Mouse (Mus musculus) B cell, adult 2 months (primary cell): ENCODE data around the gene Chic2.

ENCODE experiments used
- DNase-seq, 2 experiments: peaks; one replicate each; pipeline ENCODE4 v3.0.0; 2022

The Chic2 gene

DNA sequence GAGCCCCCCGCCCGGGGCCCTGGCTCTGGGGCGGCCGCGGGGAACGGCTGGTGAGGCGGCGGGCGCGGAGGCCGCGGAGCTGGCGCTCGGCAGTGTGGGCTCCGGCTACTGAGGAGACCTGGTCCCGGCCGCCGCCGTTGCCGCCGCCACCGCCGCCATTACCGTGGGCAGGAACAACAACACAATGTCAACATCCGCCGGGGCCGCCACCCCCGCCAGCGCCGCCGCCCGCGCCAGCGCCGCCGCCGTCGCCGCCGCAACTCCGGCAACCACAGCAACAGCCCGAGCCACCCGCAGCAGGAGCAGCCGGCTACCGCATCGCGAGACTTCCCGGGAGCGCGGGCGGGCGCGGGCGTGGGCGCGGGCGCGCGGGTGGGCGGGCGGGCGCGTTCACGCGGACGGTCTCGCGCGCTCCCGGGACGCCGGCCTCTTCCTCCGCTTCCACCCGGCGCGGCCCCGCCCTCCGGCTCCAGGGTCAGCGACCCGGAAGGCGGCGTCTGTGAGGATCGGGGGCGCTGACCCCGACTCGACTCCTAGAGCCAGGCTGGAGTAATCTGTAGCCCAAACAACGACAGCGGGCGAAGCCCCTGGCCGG lies at the start of gene Chic2:
Gene Chic2, minus strand, starts transcription at position 465 of the 595 bp plus-strand sequence.
- peak; percentile 83 to 84 for DNase-seq

GRCm38 (mm10) chr5:75085906-75086305 lies 41.3 kb upstream of the Chic2 start:
- DNase-seq, result no peak

DNA sequence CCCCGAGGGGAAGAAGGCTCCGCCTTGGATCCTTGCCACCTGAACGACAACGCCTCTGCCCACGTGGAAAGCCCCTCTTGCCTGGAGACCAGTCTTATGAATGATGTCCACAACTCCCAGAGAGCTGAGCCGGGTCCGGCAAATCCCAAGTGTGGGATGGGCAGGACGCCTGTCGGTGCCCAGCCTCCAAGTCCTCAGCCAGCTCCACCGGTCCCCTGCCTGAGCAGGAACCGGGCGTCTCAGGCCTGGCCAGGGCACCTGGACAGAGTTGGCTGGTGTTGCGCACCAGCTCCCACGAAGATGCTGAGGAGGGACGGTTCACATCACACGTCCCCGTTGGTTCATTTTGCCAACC lies 40.9 kb upstream of the Chic2 start:
- DNase-seq, result no peak

DNA sequence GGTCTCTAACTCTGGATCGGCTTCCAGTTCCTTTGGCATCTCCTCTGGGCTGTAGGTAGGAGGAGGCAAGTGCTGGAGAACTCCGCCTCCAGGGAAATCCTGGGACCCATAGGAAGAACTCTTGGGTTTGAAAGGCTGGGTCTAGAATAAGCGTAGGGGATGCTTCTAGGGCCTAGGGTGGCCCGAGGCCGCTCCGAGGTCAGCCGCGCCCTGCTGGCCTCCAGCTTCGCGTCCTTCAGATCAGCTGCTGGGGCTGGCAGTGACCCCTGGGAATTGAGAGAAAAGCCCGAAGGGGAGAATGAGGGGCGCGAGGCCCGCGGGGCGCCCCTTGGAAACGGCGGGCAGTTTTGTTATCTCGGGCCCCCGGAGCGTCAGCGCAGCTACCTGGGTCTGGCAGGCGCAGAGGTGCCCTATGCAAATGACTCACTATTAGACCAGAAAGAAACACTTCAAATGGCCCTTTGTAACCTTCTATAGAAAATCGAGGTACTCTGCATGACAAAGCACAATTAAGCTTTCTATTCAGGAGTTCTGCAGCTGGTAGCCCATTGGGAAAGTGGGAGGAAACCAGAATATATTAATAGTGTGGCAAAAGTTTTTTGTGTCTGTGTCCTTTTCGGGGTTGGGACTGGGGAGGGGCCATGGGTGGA lies 40.4 kb upstream of the Chic2 start:
- DNase-seq, result peak in 1 of 2 experiments; percentile 37

- DNase-seq, result no peak
Observed at GRCm38 (mm10) chr5:75084393-75084870, 39.9 kb upstream of the Chic2 start.

- peak in 1 of 2 experiments; percentile 40 for DNase-seq
Observed at GRCm38 (mm10) chr5:75083591-75084392, 39.2 kb upstream of the Chic2 start.

DNA sequence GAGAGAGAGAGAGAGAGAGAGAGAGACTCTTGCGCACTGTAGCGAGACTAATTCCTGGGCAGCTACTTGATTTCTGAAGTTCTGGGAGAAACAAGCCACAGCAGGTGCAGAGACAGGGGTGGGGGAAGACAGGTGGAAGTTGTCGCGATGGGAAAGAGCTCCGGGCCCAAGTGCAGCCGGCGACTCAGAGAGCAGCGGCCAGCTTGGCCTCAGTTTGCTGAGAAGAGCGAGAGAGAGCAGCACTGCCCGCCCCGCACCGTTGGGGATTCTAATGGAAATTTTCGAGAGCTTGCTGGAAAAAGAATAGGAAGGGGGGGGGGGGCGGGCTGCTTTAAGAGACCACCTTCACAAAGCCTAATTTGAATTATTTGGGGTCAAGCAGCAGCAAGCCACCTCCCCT lies 38.5 kb upstream of the Chic2 start:
- no peak for DNase-seq

DNA sequence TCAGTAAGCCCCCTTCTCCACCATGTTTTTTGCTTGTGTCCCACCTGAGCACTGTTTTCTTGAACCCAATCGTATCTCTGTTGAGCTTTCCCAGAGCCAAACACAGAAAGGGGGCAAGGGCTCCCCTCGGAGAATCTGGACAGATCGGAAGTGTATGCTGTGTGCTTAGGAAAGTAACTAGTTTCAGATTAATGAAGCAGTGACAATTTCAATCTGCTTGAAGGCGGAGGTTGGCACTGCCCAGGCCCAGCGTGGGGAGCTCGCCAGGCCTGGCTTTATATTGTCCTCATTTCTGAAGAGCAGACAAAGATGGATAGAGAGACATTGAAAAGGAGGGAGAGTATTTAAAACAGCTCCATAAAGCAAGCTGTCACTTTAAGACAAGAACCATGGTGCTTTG lies 37.9 kb upstream of the Chic2 start:
- DNase-seq, result no peak

- DNase-seq, result no peak
Observed at GRCm38 (mm10) chr5:75079564-75079963, 35.0 kb upstream of the Chic2 start.

- DNase-seq, result peak in 1 of 2 experiments; percentile 34
Observed at GRCm38 (mm10) chr5:75077051-75077380, 32.4 kb upstream of the Chic2 start.

DNA sequence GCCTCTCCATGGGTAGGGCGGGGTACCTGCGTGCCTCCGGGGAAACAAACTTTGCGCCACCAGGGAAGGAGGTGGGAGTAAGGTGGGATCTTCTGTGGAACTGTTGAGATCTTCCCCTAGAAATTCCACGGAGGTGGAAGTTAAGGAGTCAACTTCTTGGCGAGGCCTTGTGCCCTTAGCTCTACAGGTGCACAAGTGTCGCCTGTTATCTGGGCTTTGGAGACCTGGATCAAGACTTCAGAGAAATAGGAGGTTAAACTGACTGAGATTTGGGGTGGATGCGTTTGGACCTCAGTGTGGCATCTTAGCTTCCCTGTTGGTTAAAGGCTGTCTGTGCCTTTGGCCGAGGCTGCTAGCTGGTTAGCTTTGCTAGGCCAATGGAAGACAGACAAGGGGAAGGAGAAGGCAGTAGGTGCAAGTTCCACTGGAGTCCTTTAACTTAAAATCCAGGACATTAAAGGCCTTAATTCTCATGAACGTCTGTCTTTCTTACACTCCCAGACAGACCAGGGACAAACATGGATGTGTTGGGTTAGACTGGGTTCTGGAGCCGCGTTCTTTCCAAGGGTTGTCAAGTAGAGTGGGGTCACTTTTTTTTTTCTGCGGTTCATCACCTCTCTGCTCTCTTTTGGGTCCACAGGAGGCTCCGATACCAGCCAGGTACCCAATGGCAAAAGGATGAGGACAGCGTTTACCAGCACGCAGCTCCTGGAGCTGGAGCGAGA lies 31.9 kb upstream of the Chic2 start:
- no peak for DNase-seq

DNA sequence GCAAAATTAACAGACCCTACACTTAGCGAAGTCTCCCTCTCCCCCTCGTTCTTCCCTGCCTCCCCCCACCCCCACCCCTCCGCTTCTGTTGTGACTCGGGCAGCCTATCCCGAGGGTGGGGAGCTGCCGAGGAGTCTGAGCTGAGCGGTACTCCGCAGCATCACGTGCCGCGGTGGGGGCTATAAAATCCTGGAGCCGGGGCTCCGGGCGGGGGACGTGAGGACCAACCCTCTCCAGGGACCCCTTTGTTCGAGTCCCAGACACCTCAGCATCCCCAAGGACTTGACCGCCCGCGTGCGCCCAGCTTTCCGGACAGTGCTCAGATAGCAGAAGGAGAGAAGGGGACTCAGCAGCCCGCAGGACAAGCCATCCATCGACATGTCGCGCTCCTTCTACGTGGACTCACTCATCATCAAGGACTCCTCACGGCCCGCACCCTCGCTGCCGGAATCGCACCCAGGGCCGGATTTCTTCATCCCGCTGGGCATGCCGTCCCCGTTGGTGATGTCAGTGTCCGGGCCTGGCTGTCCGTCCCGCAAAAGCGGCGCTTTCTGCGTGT lies 30.9 kb upstream of the Chic2 start, which contains the start of gene Gsx2:
Gene Gsx2, plus strand, starts transcription at position 219 of the 559 bp plus-strand sequence.
- DNase-seq, result peak in 1 of 2 experiments; percentile 37

- no peak for DNase-seq
Observed at GRCm38 (mm10) chr5:75074537-75075382, 30.2 kb upstream of the Chic2 start.

DNA sequence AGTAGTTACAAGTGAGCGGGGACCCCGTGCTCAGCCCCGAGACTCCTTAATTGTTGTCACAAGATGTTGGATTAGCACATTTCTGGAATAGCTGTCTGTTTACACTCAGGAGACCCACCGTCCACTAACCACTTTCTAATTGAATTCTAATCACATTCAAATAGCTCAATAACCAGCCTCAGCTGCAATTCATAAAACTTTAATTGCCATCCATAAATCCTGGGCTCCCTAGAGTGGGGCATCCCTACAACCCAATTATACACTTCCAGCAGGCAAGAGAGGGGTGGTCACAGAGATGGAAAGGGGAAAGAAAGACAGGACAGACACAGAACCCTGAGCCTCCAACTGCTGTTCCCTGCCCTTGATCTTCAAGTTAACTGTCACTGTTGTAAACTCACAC lies 29.6 kb upstream of the Chic2 start:
- DNase-seq, result no peak

GRCm38 (mm10) chr5:75073684-75074083 lies 29.1 kb upstream of the Chic2 start:
- no peak for DNase-seq

- no peak for DNase-seq
Observed at GRCm38 (mm10) chr5:75073167-75073566, 28.6 kb upstream of the Chic2 start.

GRCm38 (mm10) chr5:75072532-75072931 lies 28.0 kb upstream of the Chic2 start:
- DNase-seq, result no peak

DNA sequence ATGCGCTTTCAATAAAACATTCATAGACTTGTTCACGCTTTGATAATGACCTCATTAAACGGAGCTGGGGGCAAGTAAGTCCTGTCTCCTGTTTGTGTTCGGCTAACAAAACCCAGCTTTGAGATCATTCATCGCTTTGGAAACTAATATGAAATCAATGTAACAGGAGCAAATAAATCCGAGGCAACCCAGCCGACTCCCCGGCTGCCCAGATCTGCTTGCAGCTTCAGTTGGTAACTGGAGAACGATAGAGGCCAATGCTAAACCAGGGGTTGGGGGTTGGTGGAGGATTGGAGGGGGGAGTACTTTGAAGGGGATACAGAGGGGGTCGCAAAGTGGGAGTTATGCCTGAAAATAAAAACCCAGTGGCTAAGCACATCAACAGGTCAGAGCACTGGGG lies 27.4 kb upstream of the Chic2 start:
- DNase-seq, result no peak

GRCm38 (mm10) chr5:75070656-75071375 lies 26.2 kb upstream of the Chic2 start:
- DNase-seq, result peak in 1 of 2 experiments; percentile 28

DNA sequence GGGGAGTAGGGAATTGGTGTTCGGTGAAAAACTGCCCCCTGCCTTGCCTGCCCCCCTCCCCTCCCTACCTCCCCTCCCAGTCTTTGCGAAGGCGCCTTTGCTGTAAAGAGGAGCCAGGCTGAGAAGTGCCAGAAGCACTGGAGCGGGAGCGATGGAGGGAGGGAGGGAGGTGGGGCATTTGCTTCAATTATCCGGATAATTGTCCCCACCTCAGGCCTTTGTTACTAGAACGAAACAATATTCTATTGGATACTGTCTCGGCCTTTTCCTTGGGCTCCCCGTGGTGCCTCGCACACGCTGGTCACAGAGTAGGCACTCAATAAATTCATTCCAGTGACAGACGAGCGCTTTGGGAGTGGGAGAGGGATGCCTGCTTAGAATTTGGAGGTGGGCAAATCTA lies 25.6 kb upstream of the Chic2 start:
- no peak for DNase-seq

DNA sequence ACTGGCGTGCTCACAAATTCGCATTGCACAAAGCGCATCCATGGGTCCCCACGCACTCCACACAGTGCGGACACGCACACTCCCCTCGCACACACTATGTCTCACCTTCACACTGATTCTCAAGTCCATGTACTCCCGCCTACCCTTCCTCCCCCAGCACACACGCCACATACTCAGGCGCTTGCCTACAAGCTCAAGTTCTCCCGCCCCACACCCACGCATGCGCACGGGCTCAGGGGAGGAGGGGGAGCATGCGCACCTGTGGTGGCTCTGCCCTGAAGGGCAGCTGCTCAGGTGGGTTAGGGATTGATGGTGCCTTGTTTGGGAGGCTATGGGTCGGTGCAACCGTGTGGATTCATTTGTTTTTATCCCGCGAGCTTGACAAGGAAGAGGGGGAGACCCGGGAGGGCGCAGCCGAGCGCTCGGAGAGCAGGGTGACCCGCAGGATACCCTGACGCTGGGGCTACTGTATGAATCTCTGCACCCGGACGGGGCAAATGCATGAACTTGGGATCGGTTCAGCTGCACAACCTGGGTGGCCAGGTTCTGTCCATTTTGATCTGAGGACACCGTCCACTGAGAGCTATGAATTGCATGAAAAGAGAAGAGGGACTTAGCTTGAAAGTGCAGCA lies 22.7 kb upstream of the Chic2 start:
- peak; percentile 87 to 88 for DNase-seq
